Mouse (Mus musculus): ENCODE results near the gene Lmbr1. TPM values are rescaled to one million over a fixed set of nuclear protein-coding genes. Genes with fewer than 3 reads are reported as not detected.

Gene Lmbr1
- total and polyA plus RNA-seq, 2 experiments from 2014 or later = 34.0 to 40.4 TPM

DNA sequence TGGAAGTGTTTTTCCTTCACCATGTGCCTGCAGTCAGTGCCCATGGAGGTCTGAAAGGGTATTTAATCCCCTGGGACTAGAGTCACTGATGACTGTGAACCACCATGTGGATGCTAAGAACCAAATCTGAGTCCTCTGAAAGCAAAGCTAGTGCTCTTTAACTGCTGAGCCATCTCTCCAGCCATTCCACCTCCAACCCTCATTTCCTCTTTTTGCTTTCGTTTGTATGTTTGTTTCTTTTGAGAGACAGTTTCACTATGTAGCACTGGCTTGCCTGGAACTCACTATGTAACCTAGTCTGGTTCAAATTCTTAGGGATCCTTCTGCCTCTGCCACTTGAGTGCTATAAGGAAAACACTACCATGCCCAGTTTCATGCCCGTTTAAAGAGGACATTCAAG is 147.7 kb downstream of the Lmbr1 start:
- no peak overlapping the region for H3K9ac ChIP-seq (replicated peaks; ENCODE audit: low read length)
- no peak for DNase-seq (ENCODE audit: low spot score)
- no peaks in the 10 kb centered on the region for H3K36me3 ChIP-seq (ENCODE audit: insufficient read depth, low read length)
- no peaks in the 10 kb centered on the region for H3K9me3 ChIP-seq (ENCODE audit: low read length)
- H3K4me3 ChIP-seq (ENCODE audit: low read length) = no peak overlapping the region
- 75% methylated on average over 2 of the region's 2 CpGs for WGBS
- no peaks in the 10 kb centered on the region for H3K4me1 ChIP-seq (ENCODE audit: insufficient read depth, low read length)
- no peaks in the 10 kb centered on the region for H3K27me3 ChIP-seq (ENCODE audit: insufficient read depth, low read length)
- H3K4me2 ChIP-seq (ENCODE audit: low read depth, low read length) = no peak overlapping the region
- ATAC-seq = no peak
- H3K27ac ChIP-seq = no peak overlapping the region
- no peak for TF ChIP-seq CTCF (IDR thresholded peaks at IDR 0.05; ENCODE audit: low read depth)

DNA sequence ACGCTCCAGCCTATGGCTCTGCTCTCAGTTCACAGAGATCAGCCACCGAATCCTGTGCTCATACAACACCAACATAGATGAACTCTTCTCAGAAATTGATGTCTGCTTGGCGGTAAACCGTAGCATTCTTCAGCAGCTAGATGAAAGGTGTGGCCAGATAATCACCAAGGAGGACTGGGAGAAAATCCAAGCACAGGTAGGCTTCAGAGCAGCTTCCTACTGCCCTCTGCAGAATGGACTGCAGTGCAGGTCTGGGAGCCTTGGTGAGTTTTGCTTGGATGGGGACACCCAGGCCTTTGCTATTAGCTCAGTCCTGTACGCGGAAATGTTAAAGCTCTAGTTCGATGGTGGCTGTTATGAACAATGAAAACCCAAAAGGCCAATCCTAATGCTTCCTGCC is 154.1 kb downstream of the Lmbr1 start:
- peaks cover 5% of the 10 kb centered on the region; the same call in 1 of the 2 replicates for H3K36me3 ChIP-seq (ENCODE audit: insufficient read depth, low read length)
- H3K9me3 ChIP-seq (ENCODE audit: low read length) = no peaks in the 10 kb centered on the region
- no peak for TF ChIP-seq CTCF (IDR thresholded peaks at IDR 0.05; ENCODE audit: low read depth)
- H3K9ac ChIP-seq (replicated peaks; ENCODE audit: low read length) = no peak overlapping the region
- DNase-seq (ENCODE audit: low spot score) (no peak), ATAC-seq (no peak)
- no peaks in the 10 kb centered on the region for H3K4me1 ChIP-seq (ENCODE audit: insufficient read depth, low read length)
- WGBS = 93% methylated on average over 7 of the region's 7 CpGs
- H3K27ac ChIP-seq = no peak overlapping the region
- H3K27me3 ChIP-seq (ENCODE audit: insufficient read depth, low read length) = no peaks in the 10 kb centered on the region
- H3K4me2 ChIP-seq (ENCODE audit: low read depth, low read length) = no peak overlapping the region
- H3K4me3 ChIP-seq (ENCODE audit: low read length) = no peak overlapping the region

DNA sequence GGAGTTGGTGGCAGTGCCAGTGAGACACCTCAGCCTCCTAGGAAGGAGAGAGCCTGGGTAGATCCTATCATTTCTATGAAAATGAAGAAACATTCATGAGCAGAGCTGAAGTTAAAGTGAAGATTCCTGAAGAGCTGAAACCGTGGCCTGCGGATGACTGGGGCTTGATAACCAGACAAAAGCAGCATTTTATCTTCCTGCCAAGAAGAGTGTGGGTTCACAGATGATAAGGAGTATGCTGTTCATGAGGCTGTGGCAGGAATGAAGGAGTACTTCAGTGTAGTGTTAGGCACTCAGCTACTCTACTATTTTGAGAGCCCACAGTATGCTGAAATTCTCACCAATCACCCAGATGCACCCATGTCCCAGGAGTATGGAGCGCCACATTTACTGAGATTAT is 160.2 kb downstream of the Lmbr1 start:
- Histone ChIP-seq H3K36me3 (ENCODE audit: insufficient read depth, low read length) (no peaks in the 10 kb centered on the region), H3K4me2 (ENCODE audit: low read depth, low read length) (no peak overlapping the region), H3K9ac (replicated peaks; ENCODE audit: low read length) (no peak overlapping the region), H3K27ac (no peak overlapping the region), H3K27me3 (ENCODE audit: insufficient read depth, low read length) (no peaks in the 10 kb centered on the region), H3K9me3 (ENCODE audit: low read length) (no peaks in the 10 kb centered on the region), H3K4me3 (ENCODE audit: low read length) (no peak overlapping the region), H3K4me1 (ENCODE audit: insufficient read depth, low read length) (no peaks in the 10 kb centered on the region)
- DNase-seq (ENCODE audit: low spot score) (no peak), ATAC-seq (no peak)
- 85% methylated on average over 3 of the region's 3 CpGs for WGBS
- no peak for TF ChIP-seq CTCF (IDR thresholded peaks at IDR 0.05; ENCODE audit: low read depth)

GRCm38 (mm10) chr5:29211980-29212555 is 166.1 kb downstream of the Lmbr1 start:
- no peaks in the 10 kb centered on the region for H3K27me3 ChIP-seq (ENCODE audit: insufficient read depth, low read length)
- no peak overlapping the region for H3K4me3 ChIP-seq (ENCODE audit: low read length)
- DNase-seq (ENCODE audit: low spot score) (no peak), ATAC-seq (no peak)
- WGBS = 69% methylated on average over 4 of the region's 4 CpGs
- H3K4me2 ChIP-seq (ENCODE audit: low read depth, low read length) = no peak overlapping the region
- no peaks in the 10 kb centered on the region for H3K4me1 ChIP-seq (ENCODE audit: insufficient read depth, low read length)
- no peak overlapping the region for H3K27ac ChIP-seq
- H3K9me3 ChIP-seq (ENCODE audit: low read length) = no peaks in the 10 kb centered on the region
- H3K9ac ChIP-seq (replicated peaks; ENCODE audit: low read length) = no peak overlapping the region
- TF ChIP-seq CTCF (IDR thresholded peaks at IDR 0.05; ENCODE audit: low read depth) = no peak
- 0 out of 2 replicates have a peak, but pooled peaks cover 4% of the 10 kb centered on the region for H3K36me3 ChIP-seq (ENCODE audit: insufficient read depth, low read length)

DNA sequence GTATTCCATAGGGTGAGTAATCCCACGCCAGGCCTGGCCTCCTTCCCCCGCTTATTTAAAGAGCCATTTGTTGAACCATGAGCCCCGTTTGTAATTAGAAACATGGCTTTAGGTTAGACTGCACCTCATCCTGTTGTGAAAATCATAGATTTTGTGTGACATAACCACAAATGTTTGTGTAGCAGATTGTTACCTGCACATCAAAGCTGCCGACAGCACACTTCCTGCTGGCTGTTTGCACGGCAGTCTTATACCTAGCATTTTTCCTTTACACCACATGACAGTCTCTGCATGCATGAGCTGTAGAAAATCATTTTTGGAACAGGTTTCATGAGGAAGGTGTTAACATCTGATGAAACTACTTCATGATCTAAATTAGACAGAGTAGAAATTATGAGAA is 172.5 kb downstream of the Lmbr1 start:
- no peak overlapping the region for H3K4me3 ChIP-seq (ENCODE audit: low read length)
- no peaks in the 10 kb centered on the region; the same call in 1 of the 2 replicates for H3K36me3 ChIP-seq (ENCODE audit: insufficient read depth, low read length)
- DNase-seq (ENCODE audit: low spot score) (no peak), ATAC-seq (no peak)
- no peak overlapping the region for H3K9ac ChIP-seq (replicated peaks; ENCODE audit: low read length)
- H3K27ac ChIP-seq = no peak overlapping the region
- no peaks in the 10 kb centered on the region for H3K9me3 ChIP-seq (ENCODE audit: low read length)
- no peak overlapping the region for H3K4me2 ChIP-seq (ENCODE audit: low read depth, low read length)
- H3K27me3 ChIP-seq (ENCODE audit: insufficient read depth, low read length) = no peaks in the 10 kb centered on the region
- WGBS = 87% methylated on average over 5 of the region's 5 CpGs
- H3K4me1 ChIP-seq (ENCODE audit: insufficient read depth, low read length) = no peaks in the 10 kb centered on the region
- TF ChIP-seq CTCF (IDR thresholded peaks at IDR 0.05; ENCODE audit: low read depth) = no peak

- Histone ChIP-seq H3K4me2 (ENCODE audit: low read depth, low read length) (no peak overlapping the region), H3K9me3 (ENCODE audit: low read length) (no peaks in the 10 kb centered on the region), H3K27ac (no peak overlapping the region), H3K4me1 (ENCODE audit: insufficient read depth, low read length) (no peaks in the 10 kb centered on the region), H3K36me3 (ENCODE audit: insufficient read depth, low read length) (no peaks in the 10 kb centered on the region; the same call in 1 of the 2 replicates), H3K9ac (replicated peaks; ENCODE audit: low read length) (no peak overlapping the region), H3K4me3 (ENCODE audit: low read length) (no peak overlapping the region), H3K27me3 (ENCODE audit: insufficient read depth, low read length) (no peaks in the 10 kb centered on the region)
- no peak for ATAC-seq
- DNase-seq (ENCODE audit: low spot score) = no peak
- no peak for TF ChIP-seq CTCF (IDR thresholded peaks at IDR 0.05; ENCODE audit: low read depth)
- WGBS = 79% methylated on average over 3 of the region's 3 CpGs
These were observed 178.3 kb downstream of the Lmbr1 start for GRCm38 (mm10) chr5:29199868-29200267.

DNA sequence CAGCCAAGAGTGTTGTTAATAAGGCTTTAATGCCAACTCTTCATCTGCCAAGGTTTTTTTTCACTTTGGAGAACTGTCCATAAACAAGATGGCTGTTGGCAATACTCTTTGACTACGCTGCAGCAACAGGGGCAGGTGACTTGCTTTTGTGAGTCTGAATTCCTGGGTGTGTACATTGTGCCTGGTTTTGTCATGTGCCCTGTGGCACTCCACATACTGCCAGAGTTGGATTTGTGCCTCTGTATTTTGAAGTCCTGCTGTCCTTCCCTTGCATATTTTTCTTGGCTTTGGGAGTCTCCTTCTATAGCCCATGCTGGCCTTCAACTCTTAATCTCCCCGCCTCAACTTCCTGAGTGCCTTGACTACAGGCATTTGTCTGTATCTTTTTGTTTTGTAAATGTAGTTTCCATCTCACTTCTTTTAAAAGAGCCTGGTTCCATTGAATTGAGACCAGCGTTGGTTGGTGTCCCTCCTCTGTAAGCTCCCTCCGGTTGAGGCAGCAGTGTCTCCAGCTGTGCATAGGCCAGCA is 179.2 kb downstream of the Lmbr1 start:
- Histone ChIP-seq H3K4me2 (ENCODE audit: low read depth, low read length) (no peak overlapping the region), H3K9ac (replicated peaks; ENCODE audit: low read length) (no peak overlapping the region), H3K9me3 (ENCODE audit: low read length) (no peaks in the 10 kb centered on the region), H3K4me3 (ENCODE audit: low read length) (no peak overlapping the region), H3K27ac (no peak overlapping the region), H3K4me1 (ENCODE audit: insufficient read depth, low read length) (no peaks in the 10 kb centered on the region), H3K27me3 (ENCODE audit: insufficient read depth, low read length) (no peaks in the 10 kb centered on the region), H3K36me3 (ENCODE audit: insufficient read depth, low read length) (no peaks in the 10 kb centered on the region; the same call in 1 of the 2 replicates)
- ATAC-seq = no peak
- no peak for DNase-seq (ENCODE audit: low spot score)
- WGBS = 48% methylated on average over 4 of the region's 4 CpGs
- no peak for TF ChIP-seq CTCF (IDR thresholded peaks at IDR 0.05; ENCODE audit: low read depth)

All from hindbrain, postnatal 0 days (tissue).